Mouse (Mus musculus): Measurements from ENCODE around the gene Cnksr3.
A peak's percentile ranks its signal among the peaks of the same experiment; 100 is the strongest.

The Cnksr3 gene

DNA sequence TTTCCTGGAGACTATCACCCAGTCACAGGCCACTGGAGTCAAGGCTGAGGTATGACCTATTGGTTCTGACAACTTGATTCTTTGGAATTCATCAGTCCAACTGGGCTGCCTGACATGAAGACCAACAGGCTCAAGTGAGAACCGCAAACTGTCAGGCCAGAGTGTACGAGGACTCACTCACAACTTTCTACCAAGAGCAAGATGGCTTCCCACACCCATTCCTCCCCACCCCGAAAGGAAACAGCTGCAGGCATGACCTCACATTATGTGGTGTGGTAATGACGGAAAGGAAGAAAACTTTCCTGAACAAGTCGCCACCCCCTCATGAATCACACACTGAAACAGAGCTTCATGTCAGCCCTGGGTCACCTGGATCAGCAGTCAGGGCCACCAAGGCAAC is 66.4 kb downstream of the Cnksr3 start:
- no peak for DNase-seq (ENCODE audit: low spot score)

DNA sequence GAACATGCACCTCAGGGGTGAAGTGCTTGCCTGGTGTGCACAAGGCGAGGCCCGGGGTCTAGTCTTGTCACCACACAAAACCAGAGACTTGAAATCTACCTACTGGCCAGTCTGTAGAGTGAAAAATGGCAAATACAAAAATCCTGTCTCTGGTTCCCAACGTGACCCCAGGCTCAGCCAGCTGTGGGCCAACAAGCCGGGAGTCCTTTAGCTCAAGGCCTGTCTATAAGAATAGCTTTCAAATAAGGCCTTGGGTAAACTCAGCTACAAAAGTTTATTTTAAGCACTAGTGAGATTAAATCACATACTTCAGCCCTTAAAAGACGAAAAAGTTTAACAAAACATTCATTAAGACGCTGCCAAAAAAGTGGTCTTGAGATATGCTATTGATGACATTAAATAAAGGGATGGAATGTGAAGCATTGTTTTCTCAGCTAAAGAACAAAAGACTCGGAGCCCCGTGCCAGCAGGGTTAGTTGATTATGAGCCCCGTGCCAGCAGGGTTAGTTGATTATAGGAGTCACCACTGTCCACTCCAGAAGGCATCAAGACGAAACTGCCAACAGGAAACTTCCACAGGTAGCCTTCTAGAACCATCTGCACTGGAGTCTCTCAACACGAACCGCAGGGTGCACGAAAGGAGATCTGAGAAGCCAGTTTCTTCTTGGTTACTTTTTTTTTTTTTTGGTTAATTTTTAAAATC is 67.8 kb downstream of the Cnksr3 start:
- DNase-seq (ENCODE audit: low spot score) = no peak

DNA sequence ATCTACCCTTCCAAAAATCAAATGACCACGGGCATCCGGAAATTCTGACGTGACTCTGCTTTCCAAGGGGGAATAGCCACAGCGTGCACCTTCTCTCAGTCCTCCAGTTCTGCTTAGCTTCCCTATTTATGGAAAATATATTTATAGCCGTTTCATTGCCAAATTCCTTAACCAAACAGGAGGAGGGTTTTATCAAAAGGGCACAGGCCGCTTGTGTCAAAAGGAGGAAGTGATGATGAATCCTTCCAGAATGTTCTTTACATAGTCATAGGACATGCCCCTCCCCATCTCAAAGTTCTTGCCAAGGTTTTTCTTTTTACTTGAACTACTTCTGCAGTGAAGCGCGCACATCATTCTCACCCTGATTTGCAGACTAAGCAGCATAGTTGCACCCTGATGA is 69.8 kb downstream of the Cnksr3 start:
- DNase-seq (ENCODE audit: low spot score) = no peak

DNA sequence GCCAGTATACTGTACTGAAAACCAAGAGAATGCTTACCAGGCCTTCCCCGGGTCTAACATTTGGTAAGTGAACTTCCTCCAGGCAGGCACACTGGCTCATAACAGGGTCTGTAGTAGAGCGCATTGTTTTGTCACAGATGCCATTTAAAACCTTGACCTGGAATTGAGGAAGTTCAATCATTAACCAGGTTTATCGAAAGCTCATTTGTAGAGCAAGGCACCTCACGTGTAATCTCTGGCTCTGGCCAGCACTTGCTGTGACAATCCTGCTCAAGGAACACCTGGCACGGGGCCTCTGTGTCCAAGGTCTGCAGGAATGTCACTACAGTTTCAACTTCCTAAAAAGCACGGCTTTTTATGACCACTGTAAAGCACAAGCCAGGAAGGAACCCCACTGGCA is 71.8 kb downstream of the Cnksr3 start:
- no peak for DNase-seq (ENCODE audit: low spot score)

DNA sequence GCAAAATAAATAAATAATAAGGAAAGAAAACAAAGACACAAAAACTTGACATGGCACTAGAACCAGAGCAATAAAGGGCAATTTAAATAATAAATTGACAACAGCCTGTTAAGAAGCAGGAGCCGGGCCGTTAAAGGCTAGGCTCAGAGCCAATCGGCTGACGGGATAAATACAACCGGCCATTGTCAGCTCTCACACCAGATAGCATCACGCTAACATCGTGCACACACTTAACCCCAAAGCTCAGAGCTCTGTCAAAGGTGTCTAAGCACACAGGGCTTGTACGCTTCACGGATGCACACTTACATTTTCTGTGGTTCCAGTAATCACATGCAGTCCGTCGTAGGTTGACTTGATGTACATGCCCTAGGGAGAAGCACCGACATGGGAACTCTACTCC is 74.0 kb downstream of the Cnksr3 start:
- DNase-seq (ENCODE audit: low spot score) = no peak

DNA sequence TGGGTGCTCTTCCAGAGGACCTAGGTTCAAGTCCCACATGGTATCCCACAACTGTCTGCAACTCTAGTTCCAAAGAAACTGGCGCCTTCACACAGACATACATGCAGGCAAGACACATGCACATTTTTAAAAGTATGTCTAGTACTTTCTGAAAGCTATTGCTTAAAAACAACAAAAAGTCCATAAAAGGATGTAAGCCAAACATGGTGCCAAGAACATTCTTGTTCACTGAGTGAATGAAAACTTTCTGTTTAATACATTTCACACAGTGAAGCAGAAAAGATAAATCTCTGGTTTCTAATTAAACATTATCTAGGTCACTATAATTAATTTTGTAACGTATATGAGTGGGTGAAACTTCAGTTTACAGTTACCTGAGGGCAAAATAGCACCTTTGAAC is 76.3 kb downstream of the Cnksr3 start:
- DNase-seq (ENCODE audit: low spot score) = no peak

DNA sequence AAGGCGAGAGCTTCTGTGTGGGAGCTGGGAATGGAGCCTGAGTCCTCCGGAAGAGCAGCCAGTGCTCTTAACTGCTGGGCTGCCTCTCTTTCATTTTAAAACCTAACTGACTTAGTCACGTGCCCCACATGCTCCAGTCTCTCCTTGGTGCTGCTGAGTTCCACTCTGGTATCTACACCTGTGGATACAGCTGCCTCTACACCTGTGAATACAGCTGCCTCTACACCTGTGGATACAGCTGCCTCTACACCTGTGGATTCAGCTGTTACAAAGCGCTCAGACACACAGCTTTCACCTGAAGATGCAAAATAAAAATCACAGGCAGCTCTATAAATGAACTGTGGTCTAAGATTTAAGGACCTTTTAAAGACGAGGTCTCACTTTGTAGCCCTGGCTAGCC is 79.0 kb downstream of the Cnksr3 start:
- DNase-seq (ENCODE audit: low spot score) = no peak

DNA sequence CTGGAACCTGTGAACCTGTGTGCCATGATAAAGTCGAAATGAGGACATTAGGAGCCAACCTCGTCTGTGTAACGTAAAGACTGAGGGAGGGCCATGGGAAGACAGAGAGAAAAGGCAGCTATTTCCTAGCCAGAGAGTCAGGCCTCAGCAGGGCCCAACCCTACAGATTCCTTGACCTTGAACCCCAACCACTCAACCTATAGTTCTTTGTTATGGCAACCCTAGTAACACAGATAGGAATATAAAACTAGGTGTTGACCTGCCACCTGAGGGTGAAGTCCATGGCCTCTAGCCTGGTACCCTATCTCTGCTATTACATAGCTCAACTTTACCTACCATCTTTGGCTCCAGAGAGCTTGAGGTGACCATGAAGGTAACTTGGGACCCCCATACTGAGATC is 80.6 kb downstream of the Cnksr3 start:
- no peak for DNase-seq (ENCODE audit: low spot score)

DNA sequence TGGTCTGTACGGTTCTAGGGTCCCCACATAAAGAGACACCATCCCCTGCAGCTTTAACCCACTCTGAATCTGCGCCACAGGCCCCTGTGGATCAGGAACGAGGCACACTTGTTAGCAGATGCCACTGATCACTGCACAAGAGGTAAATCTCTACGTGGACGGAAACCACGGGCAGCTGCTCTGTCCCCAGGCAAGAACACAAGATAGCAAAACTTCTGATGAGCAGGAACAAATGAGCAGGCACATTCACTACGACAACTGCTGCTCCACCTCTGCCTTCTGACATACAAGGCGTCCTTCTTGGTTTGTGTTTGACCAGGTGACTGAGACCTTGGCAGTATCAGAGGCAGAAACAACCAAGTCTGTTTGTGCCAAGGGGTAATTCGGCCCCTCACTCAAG is 84.2 kb downstream of the Cnksr3 start:
- DNase-seq (ENCODE audit: low spot score) = no peak

DNA sequence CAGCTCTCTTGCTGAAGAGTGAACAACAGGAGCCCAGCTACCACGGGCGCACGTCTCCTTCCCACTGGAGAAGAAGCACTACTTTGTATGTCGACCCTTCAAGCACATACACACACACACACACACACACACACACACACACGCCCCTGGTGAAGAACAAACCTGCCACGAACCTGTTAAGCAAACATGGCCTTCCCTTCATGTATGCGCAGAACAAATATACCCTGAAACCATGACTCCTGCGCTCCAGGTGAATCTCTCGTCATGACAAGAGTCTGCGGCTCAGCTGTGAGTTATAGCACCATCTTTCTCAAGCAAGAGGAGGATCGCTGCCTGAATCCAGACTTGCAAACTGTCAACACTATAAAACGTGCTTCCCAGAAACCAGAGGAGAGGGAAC is 85.2 kb downstream of the Cnksr3 start:
- no peak for DNase-seq (ENCODE audit: low spot score)

DNA sequence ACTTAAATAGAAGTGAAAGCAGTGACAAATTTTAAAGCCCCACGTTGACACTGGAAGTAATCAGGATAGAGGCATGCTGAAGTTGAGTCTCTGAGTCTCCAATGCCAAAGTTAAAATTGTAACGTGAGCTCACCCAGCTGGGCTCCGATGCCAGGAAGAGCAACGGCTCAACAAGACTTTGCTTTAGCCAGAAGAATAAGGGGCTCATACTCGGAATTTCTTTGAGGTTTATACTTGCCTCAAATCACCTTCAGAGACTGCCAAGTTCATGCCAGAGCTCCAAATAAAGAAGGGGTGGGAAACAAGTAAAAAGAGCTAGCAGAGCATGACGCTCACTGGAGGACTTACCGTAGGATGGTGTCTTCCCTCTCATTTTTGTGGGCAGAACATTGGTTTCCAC is 85.8 kb downstream of the Cnksr3 start:
- DNase-seq (ENCODE audit: low spot score) = no peak

DNA sequence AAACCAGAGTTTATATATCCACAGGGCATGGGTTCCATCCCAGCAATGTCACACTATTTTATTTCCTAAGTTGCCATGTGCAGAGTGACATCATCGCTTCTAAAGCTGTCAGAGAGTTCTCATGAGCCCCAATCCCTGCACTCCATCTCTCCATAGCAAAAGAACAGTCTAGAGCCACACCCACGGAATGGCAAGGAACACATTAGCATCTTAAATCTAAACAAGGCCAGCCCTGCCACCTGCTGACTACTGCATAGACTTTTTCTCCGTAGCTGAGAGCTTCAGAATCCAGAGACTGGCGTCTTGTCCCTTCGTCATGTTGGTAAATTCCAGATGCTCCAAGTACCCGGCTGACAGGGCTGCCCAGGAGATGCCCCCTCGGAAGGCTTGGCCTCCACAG is 87.0 kb downstream of the Cnksr3 start:
- no peak for DNase-seq (ENCODE audit: low spot score)

DNA sequence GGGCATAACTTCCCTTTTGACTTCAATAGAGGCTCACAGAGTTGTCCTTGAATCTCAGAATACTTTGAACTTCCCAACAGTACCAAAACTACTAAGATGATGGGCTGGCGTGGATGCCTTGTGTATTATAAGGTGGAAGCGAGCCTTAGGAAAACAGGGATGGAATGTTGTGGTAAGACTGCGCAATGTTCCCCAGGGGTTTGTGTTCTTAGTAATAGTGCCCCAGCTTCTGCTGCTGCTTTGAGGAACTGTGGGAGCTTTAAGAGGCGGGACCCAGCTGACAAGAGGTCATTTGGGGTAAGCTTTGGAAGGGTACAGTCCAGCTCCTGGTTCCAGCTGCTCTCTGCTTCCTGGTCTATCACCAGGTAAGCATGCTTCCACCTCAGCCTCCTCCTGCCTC is 89.7 kb downstream of the Cnksr3 start:
- DNase-seq (ENCODE audit: low spot score) = no peak

DNA sequence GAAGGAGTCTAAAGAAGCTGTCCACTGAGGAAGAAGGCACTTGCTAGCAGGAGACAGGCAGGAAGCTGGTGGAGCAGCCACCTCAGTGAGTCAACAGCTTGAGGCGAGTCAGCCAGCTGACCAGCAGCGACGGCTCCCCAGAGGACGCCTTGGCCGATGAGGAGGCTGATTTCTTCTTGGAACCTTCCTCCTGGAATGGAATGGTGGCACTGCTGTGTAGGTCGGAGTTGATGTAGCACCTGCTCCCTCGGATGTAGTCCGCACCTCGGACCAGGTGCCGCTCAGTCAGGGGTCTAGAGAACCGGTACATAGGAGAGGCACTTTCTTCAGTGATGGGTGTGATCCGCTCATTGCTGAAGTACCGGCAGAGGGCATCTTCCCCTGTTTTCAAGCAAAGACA is 91.8 kb downstream of the Cnksr3 start:
- DNase-seq (ENCODE audit: low spot score) = no peak

DNA sequence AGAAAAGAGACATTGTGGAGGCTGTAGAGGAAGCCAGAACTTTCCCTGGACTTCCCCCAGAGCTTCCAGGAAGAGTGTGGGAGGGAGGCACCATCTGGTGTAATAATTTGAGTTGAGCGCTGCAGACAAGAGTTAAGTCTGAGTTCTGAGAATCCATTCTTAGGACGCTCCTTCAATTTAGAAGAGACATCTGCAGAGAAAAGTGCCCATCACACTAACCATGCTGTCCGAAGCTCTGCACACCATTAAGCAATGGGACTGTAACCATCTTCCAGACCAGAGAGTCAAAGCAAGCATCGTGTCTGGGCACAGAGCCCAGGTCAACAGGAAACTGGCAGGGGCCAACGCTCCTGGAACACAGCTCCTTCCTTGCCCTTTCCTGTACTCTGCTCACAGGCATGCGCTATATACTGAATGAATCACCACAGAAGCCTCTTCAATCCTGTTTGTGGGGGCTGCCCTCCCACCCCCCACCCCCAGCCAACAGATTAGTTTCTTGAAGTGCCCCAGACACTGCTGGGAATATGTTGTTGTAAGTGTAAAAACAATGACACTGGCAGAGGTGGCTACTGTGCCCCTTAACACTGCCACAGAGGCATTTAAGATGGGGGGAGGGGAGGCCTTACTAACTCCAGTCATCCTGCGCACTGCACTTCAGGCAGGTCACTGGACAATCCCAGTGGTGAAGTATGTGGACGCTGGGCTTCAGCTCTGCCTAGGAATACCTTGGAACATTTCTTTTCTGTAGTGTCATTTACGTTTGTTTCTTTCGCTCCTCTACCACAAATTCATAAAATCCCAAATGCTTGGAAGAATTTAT is 93.6 kb downstream of the Cnksr3 start:
- DNase-seq (ENCODE audit: low spot score) = no peak

DNA sequence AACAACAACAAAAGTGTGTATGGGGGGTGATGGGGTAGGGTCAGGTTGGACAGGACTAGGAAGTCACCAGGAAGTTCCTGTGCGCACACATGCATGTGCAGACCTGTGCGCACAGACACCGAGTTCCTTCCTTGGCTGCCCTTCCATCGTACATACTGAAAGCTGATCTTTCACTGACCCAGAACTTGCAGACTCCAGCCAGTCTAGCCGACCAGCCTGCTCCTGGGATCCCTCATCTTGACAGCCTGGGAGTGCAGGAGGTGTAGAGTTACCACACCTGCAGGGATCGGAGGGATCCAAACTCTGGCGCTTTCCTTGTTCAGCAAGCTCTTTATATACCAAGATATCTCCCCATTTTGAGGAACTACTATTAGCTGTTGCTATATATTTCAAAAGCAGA is 94.3 kb downstream of the Cnksr3 start:
- DNase-seq (ENCODE audit: low spot score) = peak; percentile 66

DNA sequence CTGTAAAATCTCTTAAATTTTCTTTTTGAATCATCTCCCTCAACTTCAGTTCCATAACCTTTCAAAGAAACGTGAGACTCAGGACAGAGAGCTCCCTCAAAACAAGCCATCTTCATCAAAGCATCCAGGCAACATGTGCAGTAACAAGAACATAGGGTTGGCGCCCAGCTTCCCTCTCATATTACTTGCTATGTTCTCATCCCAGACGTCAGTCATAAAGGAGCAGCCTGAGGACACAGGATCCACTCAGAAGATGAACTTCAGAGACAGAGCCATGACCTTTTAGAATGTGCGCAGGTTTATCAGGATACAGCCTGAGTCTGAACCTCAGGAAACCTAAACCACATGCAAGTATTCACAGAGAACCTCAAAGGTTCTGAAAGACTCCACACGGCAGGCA is 97.2 kb downstream of the Cnksr3 start:
- DNase-seq (ENCODE audit: low spot score) = no peak

DNA sequence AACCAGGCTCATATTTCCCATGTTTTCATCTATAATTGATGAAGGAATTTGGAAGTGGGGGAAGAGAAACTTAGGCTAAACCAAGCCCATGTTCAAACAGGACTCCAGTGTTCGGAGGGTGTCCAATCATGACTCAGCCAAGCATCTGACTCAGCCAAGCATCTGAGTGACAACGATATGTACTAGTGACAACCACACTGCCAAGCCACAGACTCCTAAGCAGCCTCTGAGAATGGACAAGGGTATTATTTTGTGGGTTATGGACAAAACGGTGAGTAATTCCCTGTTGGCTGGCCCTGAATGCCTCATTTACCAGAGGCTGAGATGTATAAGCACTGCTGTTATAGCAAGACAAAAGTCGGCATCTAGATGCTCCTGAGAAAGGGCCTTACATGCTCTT is 98.3 kb downstream of the Cnksr3 start:
- no peak for DNase-seq (ENCODE audit: low spot score)

DNA sequence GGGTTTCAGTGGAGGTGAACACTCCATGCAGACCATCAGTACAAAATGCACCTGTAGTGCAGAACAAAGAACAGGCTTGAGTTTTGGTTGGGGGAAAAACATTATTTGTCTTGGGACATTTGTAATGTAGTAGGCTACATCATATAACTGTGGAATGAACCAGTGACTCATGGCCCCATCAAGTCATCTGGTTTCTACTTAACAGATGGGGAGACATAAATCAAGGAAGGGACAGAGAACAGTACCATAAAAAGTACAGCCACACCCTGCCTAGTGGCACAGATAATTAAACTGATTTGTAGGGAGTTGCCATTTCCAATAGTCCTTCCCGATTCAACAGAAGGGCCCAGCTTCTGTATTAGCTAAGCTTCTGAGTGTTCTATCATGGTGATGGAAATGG is 98.9 kb downstream of the Cnksr3 start:
- DNase-seq (ENCODE audit: low spot score) = no peak

DNA sequence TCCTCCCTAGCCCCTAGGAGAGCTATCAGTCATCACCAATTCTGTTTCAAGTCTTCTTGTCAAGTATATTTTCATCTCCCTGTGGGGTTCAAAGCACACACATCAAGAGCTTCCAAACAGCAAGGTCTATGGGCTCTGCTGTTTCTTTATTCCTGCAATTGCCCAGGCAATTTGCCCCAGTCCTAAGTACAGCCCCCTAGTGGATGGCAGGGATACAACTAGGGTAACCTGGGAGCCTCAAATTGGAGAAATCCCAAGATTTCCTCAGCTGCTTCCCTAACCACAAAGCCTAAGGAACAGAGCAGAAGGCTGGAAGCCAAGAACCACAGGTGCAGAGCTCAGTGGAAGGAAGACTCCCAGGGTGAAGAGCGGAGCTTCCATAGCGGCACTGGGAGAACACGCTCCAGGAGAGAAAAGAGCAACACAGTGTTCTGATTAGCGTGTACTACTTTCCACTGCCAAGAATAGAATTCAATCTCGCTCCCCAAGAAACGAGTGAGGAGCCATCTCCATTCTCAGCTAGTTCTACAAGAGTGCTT is 100.5 kb downstream of the Cnksr3 start:
- DNase-seq (ENCODE audit: low spot score) = no peak

DNA sequence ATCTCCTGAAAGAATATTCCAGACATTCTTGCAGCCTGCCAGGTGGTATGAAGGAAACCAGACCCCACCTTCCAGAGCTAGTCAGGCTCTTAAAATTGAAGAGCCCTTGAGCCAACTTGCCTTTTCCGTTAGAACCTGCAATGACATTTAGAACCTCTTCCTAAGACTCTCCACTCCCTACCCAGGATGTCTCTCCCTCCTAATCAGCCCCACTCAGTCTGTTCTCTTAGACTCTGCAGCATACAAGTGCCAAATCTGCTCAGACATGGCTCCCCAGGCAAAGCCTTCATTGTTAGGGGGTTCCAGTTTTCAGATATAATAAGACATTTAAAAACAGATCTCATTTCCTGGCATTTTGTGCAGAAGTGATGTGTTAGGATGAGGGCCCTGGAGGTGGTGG is 108.2 kb downstream of the Cnksr3 start:
- no peak for DNase-seq (ENCODE audit: low spot score)

DNA sequence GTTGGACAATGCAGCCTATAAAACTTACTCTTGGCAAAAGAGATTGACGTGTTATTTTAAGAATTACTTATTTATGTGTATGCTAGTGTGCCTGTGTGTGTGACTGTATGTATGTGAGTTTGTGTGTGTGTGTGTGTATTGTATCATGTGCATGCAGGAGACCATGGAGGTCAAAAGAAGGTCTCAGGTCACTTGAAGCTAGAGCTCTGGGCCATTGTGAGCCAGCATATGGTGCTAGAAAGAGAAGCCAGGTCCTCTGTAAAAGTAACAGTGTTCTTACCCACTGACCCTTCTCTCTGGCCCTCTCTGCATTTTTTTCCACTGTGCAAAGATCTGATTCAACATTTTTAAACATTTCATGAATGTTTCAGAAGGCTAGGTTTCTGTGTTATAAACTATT is 134.1 kb downstream of the Cnksr3 start:
- no peak for DNase-seq (ENCODE audit: low spot score)

DNA sequence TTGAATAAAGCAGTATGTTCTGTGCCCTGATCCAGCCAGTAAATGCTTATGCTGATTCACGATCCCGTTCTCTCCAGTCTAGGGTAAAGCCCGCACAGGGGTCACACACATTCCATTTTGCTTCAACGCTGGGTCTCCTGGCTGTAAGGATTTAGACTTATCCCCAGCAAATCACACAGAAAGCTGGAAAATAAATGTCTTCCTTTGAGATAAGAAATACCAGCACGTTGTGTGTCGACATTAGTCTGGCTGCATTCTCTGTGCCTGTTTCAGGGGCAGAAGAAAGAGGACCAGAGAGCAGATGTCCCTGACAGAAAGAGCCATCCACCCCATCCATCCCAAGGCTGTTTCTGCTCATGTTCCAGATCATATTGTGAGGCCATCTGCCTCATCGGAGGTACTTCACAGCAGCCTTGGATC is 134.6 kb downstream of the Cnksr3 start:
- no peak for DNase-seq (ENCODE audit: low spot score)
